Mouse (Mus musculus): ENCODE data around the gene Hist1h2an.
A peak's percentile ranks its signal among the peaks of the same experiment; 100 is the strongest.
"Not testable (repeated sequence)": the region's sequence is repeated elsewhere in the genome, so short reads cannot be mapped to it uniquely, and the experiment has no call there.

The Hist1h2an gene

GRCm38 (mm10) chr13:21786899-21787629 is at the start of gene Hist1h2an, which contains the start of gene Hist1h2bp:
Gene Hist1h2an (minus strand): TSS chr13:21787218.
Gene Hist1h2bp (plus strand): TSS chr13:21787461.
- DNase-seq, result peak; percentile 96

- DNase-seq, result not testable (repeated sequence)
Observed at GRCm38 (mm10) chr13:21833461-21833860, 46.4 kb upstream of the Hist1h2an start, which contains the start of the genes Hist1h2ap and Hist1h2br. Gene Hist1h2ap (minus strand): TSS chr13:21833507. Gene Hist1h2br (plus strand): TSS chr13:21833743.

GRCm38 (mm10) chr13:21831418-21832394 is 44.7 kb upstream of the Hist1h2an start, which contains the start of gene Hist1h4n:
Gene Hist1h4n (minus strand): TSS chr13:21832196.
- peak; percentile 40 for DNase-seq

- DNase-seq, result no peak
Observed at GRCm38 (mm10) chr13:21830344-21830743, 43.3 kb upstream of the Hist1h2an start.

- DNase-seq, result no peak
Observed at GRCm38 (mm10) chr13:21828511-21828910, 41.5 kb upstream of the Hist1h2an start.

GRCm38 (mm10) chr13:21820082-21820890 is 33.3 kb upstream of the Hist1h2an start:
- not testable (repeated sequence) for DNase-seq

- DNase-seq, result not testable (repeated sequence)
Observed at GRCm38 (mm10) chr13:21812092-21812491, 25.1 kb upstream of the Hist1h2an start.

GRCm38 (mm10) chr13:21811539-21811938 is 24.5 kb upstream of the Hist1h2an start, which contains the start of gene Hist1h4m:
Gene Hist1h4m (plus strand): TSS chr13:21811746.
- peak; percentile 62 for DNase-seq

GRCm38 (mm10) chr13:21811074-21811473 is 24.1 kb upstream of the Hist1h2an start:
- not testable (repeated sequence) for DNase-seq

GRCm38 (mm10) chr13:21810073-21810472 is 23.1 kb upstream of the Hist1h2an start, which contains the start of the genes Hist1h2bq and Hist1h2ao:
Gene Hist1h2bq (minus strand): TSS chr13:21810197.
Gene Hist1h2ao (plus strand): TSS chr13:21810465.
- not testable (repeated sequence) for DNase-seq

GRCm38 (mm10) chr13:21803058-21803457 is 16.0 kb upstream of the Hist1h2an start:
- DNase-seq, result not testable (repeated sequence)

GRCm38 (mm10) chr13:21797163-21797562 is 10.1 kb upstream of the Hist1h2an start:
- not testable (repeated sequence) for DNase-seq

- no peak for DNase-seq
Observed at GRCm38 (mm10) chr13:21795584-21795983, 8.6 kb upstream of the Hist1h2an start.

GRCm38 (mm10) chr13:21790601-21791283 is 3.7 kb upstream of the Hist1h2an start:
- no peak for DNase-seq

- no peak for DNase-seq
Observed at GRCm38 (mm10) chr13:21789925-21790324, 2.9 kb upstream of the Hist1h2an start.

GRCm38 (mm10) chr13:21787760-21788593 is 959 bp upstream of the Hist1h2an start:
- DNase-seq, result no peak

- DNase-seq, result no peak
Observed at GRCm38 (mm10) chr13:21786189-21786898, 674 bp downstream of the Hist1h2an start.

- no peak for DNase-seq
Observed at GRCm38 (mm10) chr13:21784311-21784710, 2.7 kb downstream of the Hist1h2an start.

GRCm38 (mm10) chr13:21783734-21784161 is 3.3 kb downstream of the Hist1h2an start:
- DNase-seq, result peak; percentile 42

- DNase-seq, result peak; percentile 76
Observed at GRCm38 (mm10) chr13:21783255-21783617, 3.8 kb downstream of the Hist1h2an start, which contains the start of gene Hist1h3i. Gene Hist1h3i (minus strand): TSS chr13:21783370.
